Mouse (Mus musculus): ENCODE measurements around the gene Olfr854.

Gene Olfr854

GRCm38 (mm10) chr9:19567282-19567681 is at the start of gene Olfr854:
TSS of gene Olfr854 (minus strand) at chr9:19567382.
- DNase-seq, result no peak

- no peak for DNase-seq
Measured at GRCm38 (mm10) chr9:19582317-19582716, 15.1 kb upstream of the Olfr854 start, which contains the start of gene Olfr855. TSS of gene Olfr855 (plus strand) at chr9:19582617.

- no peak for DNase-seq
Measured at GRCm38 (mm10) chr9:19540976-19541375, 26.2 kb downstream of the Olfr854 start, which contains the start of gene Olfr853. TSS of gene Olfr853 (minus strand) at chr9:19541076.

Data from kidney, postnatal 4 days (tissue).